8 mouse cellular contexts compared by ENCODE assay signal in the genomic region with DNA sequence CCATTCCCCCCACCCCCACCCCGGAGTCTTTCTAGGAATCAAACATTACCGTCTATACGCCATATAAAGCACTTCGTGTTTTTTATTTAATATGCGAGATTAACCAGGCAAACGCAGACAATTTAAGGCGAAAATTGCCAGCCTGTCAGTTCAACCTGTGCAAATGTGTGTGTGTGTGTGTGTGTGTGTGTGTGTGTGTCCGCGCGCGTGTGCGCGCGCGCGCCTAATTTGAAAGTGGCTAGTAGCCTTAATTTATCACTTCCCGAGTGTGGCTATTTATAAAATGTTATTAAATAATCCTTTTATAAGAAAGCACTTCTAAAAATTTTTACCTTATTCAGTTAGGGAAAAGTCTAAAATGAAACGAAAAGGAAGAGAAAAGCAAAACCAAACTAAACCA.
DNase-seq lines count a peak whose midpoint lies in the region; ATAC-seq and TF ChIP-seq lines count a peak whose summit lies in the region.

No protein-coding gene starts in this region.

- no peaks in the 10 kb centered on the region for H3K36me3 ChIP-seq in heart, embryonic 11.5 days (ENCODE audit: control insufficient read depth, insufficient read depth, low read length)
- H3K36me3 ChIP-seq in E14TG2a.4 (ENCODE audit: insufficient read depth, low read length), result no peaks in the 10 kb centered on the region
- no peaks in the 10 kb centered on the region for H3K36me3 ChIP-seq in forebrain, embryonic 16.5 days (ENCODE audit: control insufficient read depth, insufficient read depth)
- H3K36me3 ChIP-seq in liver, embryonic 12.5 days, result no peaks in the 10 kb centered on the region

- DNase-seq in heart, adult 8-10 months (ENCODE audit: low spot score), result no peak
- DNase-seq in thymus, postnatal 14 days, result no peak
- DNase-seq in thymus, adult 18-20 months, result no peak
- no peak for DNase-seq in cerebellum, adult 9-11 months

- peak overlapping the region; percentile 55 for H3K4me2 ChIP-seq in heart, embryonic 11.5 days
- peak overlapping the region; percentile 51 for H3K4me2 ChIP-seq in forebrain, embryonic 16.5 days (ENCODE audit: low read length)
- peak overlapping the region; percentile 35 for H3K4me2 ChIP-seq in liver, embryonic 12.5 days

- peaks cover 5% of the 10 kb centered on the region; the same call in 1 of the 2 replicates for H3K4me1 ChIP-seq in heart, embryonic 11.5 days (ENCODE audit: control insufficient read depth, insufficient read depth, low read length)
- peaks cover 35% of the 10 kb centered on the region for H3K4me1 ChIP-seq in E14TG2a.4 (replicated peaks; ENCODE audit: low read depth, low read length)
- H3K4me1 ChIP-seq in forebrain, embryonic 16.5 days (replicated peaks; ENCODE audit: control insufficient read depth, insufficient read depth, low read length), result peaks cover 31% of the 10 kb centered on the region
- no peaks in the 10 kb centered on the region for H3K4me1 ChIP-seq in liver, embryonic 12.5 days

- H3K27ac ChIP-seq in heart, embryonic 11.5 days (ENCODE audit: low read depth, low read length), result no peak overlapping the region
- no peak overlapping the region for H3K27ac ChIP-seq in forebrain, embryonic 16.5 days (ENCODE audit: low read length)
- H3K27ac ChIP-seq in liver, embryonic 12.5 days, result no peak overlapping the region

- H3K9me3 ChIP-seq in heart, embryonic 11.5 days (replicated peaks; ENCODE audit: control insufficient read depth, low read length), result no peaks in the 10 kb centered on the region
- H3K9me3 ChIP-seq in E14TG2a.4 (ENCODE audit: low read length), result no peaks in the 10 kb centered on the region
- no peaks in the 10 kb centered on the region for H3K9me3 ChIP-seq in forebrain, embryonic 16.5 days (ENCODE audit: control insufficient read depth, low read length)
- no peaks in the 10 kb centered on the region for H3K9me3 ChIP-seq in liver, embryonic 12.5 days (replicated peaks)

- peaks cover 56% of the 10 kb centered on the region for H3K27me3 ChIP-seq in heart, embryonic 11.5 days (ENCODE audit: control insufficient read depth, insufficient read depth, low read length)
- peaks cover 80% of the 10 kb centered on the region for H3K27me3 ChIP-seq in E14TG2a.4 (ENCODE audit: insufficient read depth, low read length)
- H3K27me3 ChIP-seq in forebrain, embryonic 16.5 days (replicated peaks; ENCODE audit: control insufficient read depth, insufficient read depth, low read length), result peaks cover 71% of the 10 kb centered on the region
- H3K27me3 ChIP-seq in liver, embryonic 12.5 days (replicated peaks), result peaks cover 92% of the 10 kb centered on the region

- WGBS in heart, embryonic 11.5 days (ENCODE audit: insufficient replicate concordance), result 3% methylated on average over 18 of the region's 18 CpGs
- 1% methylated on average over 18 of the region's 18 CpGs for WGBS in forebrain, embryonic 16.5 days
- WGBS in liver, embryonic 12.5 days (ENCODE audit: insufficient replicate concordance), result 3% methylated on average over 18 of the region's 18 CpGs

- no peak overlapping the region for H3K9ac ChIP-seq in heart, embryonic 11.5 days (ENCODE audit: low read depth, low read length)
- no peak overlapping the region for H3K9ac ChIP-seq in forebrain, embryonic 16.5 days (replicated peaks; ENCODE audit: low read depth, low read length)
- H3K9ac ChIP-seq in liver, embryonic 12.5 days, result no peak overlapping the region

- H3K4me3 ChIP-seq in heart, embryonic 11.5 days (ENCODE audit: low read depth, low read length), result peak overlapping the region; percentile 25
- peak overlapping the region; percentile 52 for H3K4me3 ChIP-seq in E14TG2a.4 (replicated peaks; ENCODE audit: low read length)
- no peak overlapping the region for H3K4me3 ChIP-seq in forebrain, embryonic 16.5 days (replicated peaks; ENCODE audit: low read length)
- no peak overlapping the region for H3K4me3 ChIP-seq in liver, embryonic 12.5 days

- TF ChIP-seq CTCF in E14TG2a.4 (conservative IDR thresholded peaks at IDR 0.05; ENCODE audit: low read length), result no peak

- no peak for ATAC-seq in heart, embryonic 11.5 days (replicated peaks; ENCODE audit: insufficient number of reproducible peaks, low FRiP score, low TSS enrichment)
- no peak for ATAC-seq in forebrain, embryonic 16.5 days
- ATAC-seq in liver, embryonic 12.5 days, result no peak

Comparison
In these comparisons a context has a peak if more than half of its experiments do, and no peak if none do; other contexts are left out.
1. H3K4me3 ChIP-seq: peak in heart, embryonic 11.5 days (single experiment) and E14TG2a.4 (single experiment); none in forebrain, embryonic 16.5 days (single experiment) and liver, embryonic 12.5 days (single experiment).
2. Peak in every context shown above with its lines, with median percentiles within 50 percentile points of each other: H3K4me2 ChIP-seq.